In genomic region chr17:69075501-69076237, GRCm38 (mm10) we compare ENCODE assay signal across 8 mouse cellular contexts. TPM values are rescaled to one million over a fixed set of nuclear protein-coding genes. Genes with fewer than 3 reads are reported as not detected.
DNase-seq lines count a peak whose midpoint lies in the region; ATAC-seq and TF ChIP-seq lines count a peak whose summit lies in the region.

TSS of gene Epb41l3 (plus strand) at chr17:69075683.

- in situ Hi-C loops in ES-E14 (cut with MboI; ENCODE audit: low sequenced_read_pairs in 2 of 2, unreplicated experiment in 2 of 2) = no loop called here

- no peak for TF ChIP-seq CTCF in liver, embryonic 14.5 days (IDR thresholded peaks at IDR 0.05; ENCODE audit: low read depth)

- no peaks in the 10 kb centered on the region for H3K9me3 ChIP-seq in ES-E14 (ENCODE audit: control insufficient read depth, insufficient read depth, low read depth, low read length)
- no peaks in the 10 kb centered on the region for H3K9me3 ChIP-seq in liver, embryonic 14.5 days (ENCODE audit: control insufficient read depth, low read length)
- H3K9me3 ChIP-seq in neural tube, embryonic 13.5 days = no peaks in the 10 kb centered on the region

- peak within 1 kb of the TSS; percentile 62 to 74 for H3K4me3 ChIP-seq in ES-E14 (ENCODE audit: insufficient read depth in 1 of 2, low read depth in 1 of 2, low read length in 2 of 2, poor library complexity in 1 of 2, severe bottlenecking in 1 of 2)
- peak within 1 kb of the TSS; percentile 2 to 33; a peak in 3 of 4 replicates for H3K4me3 ChIP-seq in liver, embryonic 14.5 days (ENCODE audit: insufficient read depth in 1 of 2, low read depth in 2 of 2, low read length in 2 of 2)
- peak within 1 kb of the TSS; percentile 66 for H3K4me3 ChIP-seq in neural tube, embryonic 13.5 days

- peak within 1 kb of the TSS; percentile 9; the same call in 1 of the 2 replicates for H3K9ac ChIP-seq in ES-E14 (ENCODE audit: insufficient read depth, low read depth, low read length, poor library complexity, severe bottlenecking)
- H3K9ac ChIP-seq in liver, embryonic 14.5 days (replicated peaks) = no peak within 1 kb of the TSS
- H3K9ac ChIP-seq in neural tube, embryonic 13.5 days = peak within 1 kb of the TSS; percentile 73

- WGBS in liver, embryonic 14.5 days (ENCODE audit: insufficient replicate concordance) = under 1% methylated on average over 47 of the region's 47 CpGs
- under 1% methylated on average over 47 of the region's 47 CpGs for WGBS in neural tube, embryonic 13.5 days

- H3K27ac ChIP-seq in ES-E14 (ENCODE audit: insufficient read depth, low read depth, low read length, poor library complexity, severe bottlenecking) = no peak within 1 kb of the TSS
- H3K27ac ChIP-seq in liver, embryonic 14.5 days = no peak within 1 kb of the TSS
- 0 out of 2 replicates have a peak within 1 kb of the TSS, but pooled peaks have one; percentile 6 for H3K27ac ChIP-seq in neural tube, embryonic 13.5 days (replicated peaks)

- H3K4me1 ChIP-seq in ES-E14 (ENCODE audit: control insufficient read depth in 2 of 2, insufficient read depth in 2 of 2, low read length in 2 of 2, poor library complexity in 1 of 2) = no peaks in the 10 kb centered on the region
- H3K4me1 ChIP-seq in liver, embryonic 14.5 days (replicated peaks; ENCODE audit: control insufficient read depth in 2 of 2, insufficient read depth in 2 of 2, low read length in 1 of 2) = no peaks in the 10 kb centered on the region
- H3K4me1 ChIP-seq in neural tube, embryonic 13.5 days (replicated peaks) = peaks cover 28% of the 10 kb centered on the region

- intact Hi-C loops in heart, postnatal 36 days (cut with DNase I) = no loop called here

- TF ChIP-seq EP300 in liver, embryonic 14.5 days (IDR thresholded peaks at IDR 0.05; ENCODE audit: low read depth) = no peak

- peak within 1 kb of the TSS; percentile 46 for H3K4me2 ChIP-seq in liver, embryonic 14.5 days (ENCODE audit: low read depth)
- H3K4me2 ChIP-seq in neural tube, embryonic 13.5 days = peak within 1 kb of the TSS; percentile 100

- no peaks in the 10 kb centered on the region for H3K36me3 ChIP-seq in ES-E14 (ENCODE audit: control insufficient read depth, insufficient read depth, low read length, poor library complexity, severe bottlenecking)
- no peaks in the 10 kb centered on the region for H3K36me3 ChIP-seq in liver, embryonic 14.5 days (replicated peaks; ENCODE audit: control insufficient read depth, insufficient read depth, low read depth)
- no peaks in the 10 kb centered on the region for H3K36me3 ChIP-seq in neural tube, embryonic 13.5 days

- peaks cover 16% of the 10 kb centered on the region for H3K27me3 ChIP-seq in liver, embryonic 14.5 days (ENCODE audit: control insufficient read depth, insufficient read depth, low read length)
- H3K27me3 ChIP-seq in neural tube, embryonic 13.5 days = peaks cover 49% of the 10 kb centered on the region

- peak; percentile 87 for ATAC-seq in frontal cortex, adult (ENCODE audit: low TSS enrichment)
- ATAC-seq in liver, embryonic 14.5 days (ENCODE audit: insufficient read depth) = no peak
- ATAC-seq in neural tube, embryonic 13.5 days (ENCODE audit: low read depth) = peak; percentile 95

- DNase-seq in ES-E14 (ENCODE audit: low read depth, low spot score) = peak; percentile 75
- peak; percentile 93 for DNase-seq in cerebellum, adult 9-10 months
- DNase-seq in heart, postnatal 36 days = peak; percentile 59 to 62
- peak; percentile 73 for DNase-seq in layer of hippocampus, adult 11-12 months (ENCODE audit: low spot score)
- no peak for DNase-seq in liver, embryonic 14.5 days (ENCODE audit: low read depth in 3 of 3, low spot score in 3 of 3)
- DNase-seq in urinary bladder, postnatal 10 days (ENCODE audit: low spot score) = peak; percentile 30

TF ChIP-seq in ES-E14, 5 proteins besides CTCF, POLR2A, EP300 and RAD21:
- TF ChIP-seq CHD2 (IDR thresholded peaks at IDR 0.05; ENCODE audit: low read depth, low read length) (no peak), ZC3H11A (IDR thresholded peaks at IDR 0.05; ENCODE audit: borderline replicate concordance, low read depth, low read length) (no peak), MAFK (IDR thresholded peaks at IDR 0.05; ENCODE audit: insufficient read depth, low read depth, low read length) (no peak), ZNF384 (IDR thresholded peaks at IDR 0.05; ENCODE audit: low read depth, low read length) (no peak), HCFC1 (IDR thresholded peaks at IDR 0.05; ENCODE audit: borderline replicate concordance, insufficient read depth, low read length) (no peak)
TF ChIP-seq in ES-E14: peak in this region for 0.

RNA-seq across cellular contexts. Expression of gene Epb41l3, which starts in this region (rescaled TPM):
- total RNA-seq in ES-E14 (2012; rRNA removed) = 11.6 and 16.8 TPM in 2 replicates
- 10 to 100 TPM; 13.2 to 15.6 TPM for total RNA-seq in heart, postnatal 36 days (2021)
- 1.6 and 3.1 TPM in 2 replicates for polyA plus RNA-seq in liver, embryonic 14.5 days (2012; rRNA removed)
- 5.3 and 5.6 TPM in 2 replicates for polyA plus RNA-seq in liver, embryonic 14.5 days (2014; fragmentation: Nextera tagmentation; extraction: Ambion mirVana)
- 121 and 122 TPM in 2 replicates for polyA plus RNA-seq in neural tube, embryonic 13.5 days (2015; fragmentation: Nextera tagmentation; extraction: Ambion mirVana)

Comparison
In these comparisons a context has a peak if more than half of its experiments do, and no peak if none do; other contexts are left out.
1. RNA of gene Epb41l3 (polyA plus RNA-seq): 121 to 122 TPM in neural tube, embryonic 13.5 days; 1.6 to 5.6 TPM in liver, embryonic 14.5 days; every median in the first group is over 10 times any median in the second.
2. DNase-seq: peak in ES-E14 (single experiment), cerebellum, adult 9-10 months (single experiment), heart, postnatal 36 days (2 of 2), layer of hippocampus, adult 11-12 months (single experiment) and urinary bladder, postnatal 10 days (single experiment); none in liver, embryonic 14.5 days (0 of 3).
3. H3K4me3 ChIP-seq: peak in every context shown above with its lines; median percentile 68 in ES-E14; 66 in neural tube, embryonic 13.5 days; 18 in liver, embryonic 14.5 days.